Mouse (Mus musculus) liver, postnatal 0 days (tissue): ENCODE results near the gene Foxp4.

ENCODE experiments used
- CTCF ChIP-seq: sonication (generic); IDR thresholded peaks from 2 replicates; pipeline ENCODE4 v1.5.1; 2016; ENCODE audit warnings: antibody characterized with exemption, low read depth
- EP300 ChIP-seq: IDR thresholded peaks from 2 replicates; pipeline ENCODE4 v1.6.1; 2016; ENCODE audit warnings: antibody characterized with exemption, low read depth, mild to moderate bottlenecking

- TF ChIP-seq EP300: no peak
- no peak for TF ChIP-seq CTCF
Measured at GRCm38 (mm10) chr17:47937926-47938600, 13.6 kb upstream of the Foxp4 start.
